Mouse (Mus musculus): ENCODE data around the gene Ccr8.

The Ccr8 gene

GRCm38 (mm10) chr9:120091696-120092238 is at the start of gene Ccr8:
TSS of gene Ccr8 (plus strand) at chr9:120092114.
- DNase-seq (ENCODE audit: low spot score): no peak

- DNase-seq (ENCODE audit: low spot score): no peak
These were observed 48.8 kb upstream of the Ccr8 start for GRCm38 (mm10) chr9:120043115-120043514.

GRCm38 (mm10) chr9:120048495-120048894 is 43.4 kb upstream of the Ccr8 start:
- no peak for DNase-seq (ENCODE audit: low spot score)

GRCm38 (mm10) chr9:120049407-120049806 is 42.5 kb upstream of the Ccr8 start:
- DNase-seq (ENCODE audit: low spot score): no peak

DNA sequence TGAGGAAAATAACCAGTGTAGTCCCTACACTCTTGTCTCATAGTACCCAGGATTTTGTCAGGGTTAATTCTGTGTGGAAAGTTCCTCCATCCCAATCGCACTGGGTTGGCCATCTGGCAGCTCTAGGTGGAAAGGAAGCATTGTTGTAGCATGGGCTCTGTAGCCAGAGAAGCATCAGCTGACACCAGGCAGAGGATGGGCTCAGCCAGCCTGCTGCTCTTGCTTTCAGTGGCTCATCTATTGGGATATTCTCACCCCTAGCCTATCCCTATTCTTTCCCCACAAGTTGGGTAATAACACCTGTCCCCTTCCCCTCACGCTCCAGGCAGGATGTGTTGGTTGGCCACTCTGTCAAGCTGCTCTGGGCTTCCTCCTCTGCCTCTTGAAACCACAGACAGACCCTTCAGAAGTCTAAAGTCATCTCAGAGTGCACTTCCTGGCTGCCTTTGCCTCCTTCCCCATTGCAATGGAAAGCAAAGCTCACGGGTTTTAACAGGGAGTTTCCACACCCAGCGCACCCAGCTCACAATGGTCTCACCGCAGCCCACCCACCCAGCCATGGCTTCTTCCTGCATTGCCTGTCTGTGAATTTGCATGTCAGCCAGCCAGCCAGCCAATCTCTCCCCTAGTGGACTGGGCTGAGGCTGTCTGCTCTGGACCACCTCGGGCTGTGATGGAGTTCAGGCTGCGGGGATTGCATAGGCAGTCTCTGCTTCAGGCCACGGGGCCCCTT is 37.2 kb upstream of the Ccr8 start:
- DNase-seq (ENCODE audit: low spot score): peak; percentile 12

DNA sequence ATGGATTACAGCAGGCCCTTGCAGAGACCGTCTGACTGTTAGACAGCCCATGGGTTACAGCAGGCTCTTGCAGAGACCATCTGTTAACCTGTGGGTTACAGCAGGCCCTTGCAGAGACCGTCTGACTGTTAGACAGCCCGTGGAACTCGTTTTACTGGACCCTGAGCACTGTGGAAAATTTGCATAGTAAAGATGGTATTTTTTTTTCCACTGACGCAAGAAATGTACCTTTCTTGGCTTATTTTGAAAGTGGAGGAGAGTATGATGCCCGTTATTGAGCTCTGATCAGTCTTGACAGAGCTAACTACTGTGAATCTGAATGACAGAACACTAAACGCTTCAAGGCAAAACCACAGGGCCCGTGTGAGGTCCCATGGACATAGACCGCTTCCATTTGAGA is 35.7 kb upstream of the Ccr8 start:
- DNase-seq (ENCODE audit: low spot score): no peak

DNA sequence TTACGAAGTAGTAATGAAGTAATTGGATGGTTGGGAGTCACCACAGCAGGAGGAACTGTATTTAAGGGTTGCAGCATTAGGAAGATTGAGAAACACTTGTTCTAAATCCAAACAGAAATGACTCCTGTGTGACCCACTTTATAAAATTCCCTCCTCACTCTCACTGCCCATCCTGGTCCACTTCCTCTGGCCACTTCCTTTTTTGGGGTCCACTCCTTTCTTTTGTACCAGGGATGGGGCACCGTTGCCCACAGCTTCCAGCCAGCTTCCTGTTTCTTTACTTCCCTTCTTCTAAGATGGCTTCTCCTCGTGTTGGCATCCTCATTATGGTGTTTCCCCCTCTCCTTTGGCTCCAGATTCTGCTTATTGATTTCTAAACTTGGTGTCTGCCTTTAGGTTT is 33.2 kb upstream of the Ccr8 start:
- no peak for DNase-seq (ENCODE audit: low spot score)

GRCm38 (mm10) chr9:120064317-120064716 is 27.6 kb upstream of the Ccr8 start:
- no peak for DNase-seq (ENCODE audit: low spot score)

DNA sequence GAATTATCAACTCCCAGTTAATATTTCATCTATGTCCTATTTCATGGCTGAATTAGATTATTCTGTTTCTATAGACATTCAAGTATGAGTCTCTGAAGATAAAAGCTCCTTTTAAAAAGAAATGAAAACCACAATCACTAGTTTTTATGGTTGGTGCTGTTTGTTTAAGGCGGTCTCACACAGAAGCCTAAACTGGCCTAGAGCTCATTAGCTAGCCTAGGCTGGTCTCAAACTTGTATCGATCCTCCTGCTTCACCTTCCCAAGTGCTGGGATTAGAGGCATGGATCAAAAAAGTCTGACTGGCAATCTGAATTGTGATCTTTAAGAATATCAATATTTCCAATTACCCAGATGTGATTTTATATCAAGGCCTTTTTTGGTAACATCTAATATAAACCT is 24.3 kb upstream of the Ccr8 start:
- DNase-seq (ENCODE audit: low spot score): no peak

DNA sequence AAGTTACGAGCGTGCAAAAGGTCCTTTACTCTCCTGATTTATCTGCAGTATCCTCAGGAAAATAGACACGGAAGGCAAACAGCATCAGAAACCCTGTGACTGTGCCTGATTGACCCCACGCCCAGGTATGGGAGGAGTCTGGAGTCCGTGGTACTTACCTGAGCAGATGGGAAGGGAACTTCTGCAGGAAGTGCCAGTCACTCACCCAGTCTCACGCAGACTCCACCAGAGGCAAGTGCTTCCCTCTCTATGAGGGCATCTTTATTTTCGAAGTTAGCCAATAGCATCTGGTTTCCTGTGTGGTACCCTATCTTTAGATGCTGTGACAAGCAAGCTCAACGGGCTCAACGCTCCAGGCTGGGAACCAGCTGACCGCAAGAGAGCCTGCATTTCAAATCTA is 23.9 kb upstream of the Ccr8 start:
- DNase-seq (ENCODE audit: low spot score): no peak

DNA sequence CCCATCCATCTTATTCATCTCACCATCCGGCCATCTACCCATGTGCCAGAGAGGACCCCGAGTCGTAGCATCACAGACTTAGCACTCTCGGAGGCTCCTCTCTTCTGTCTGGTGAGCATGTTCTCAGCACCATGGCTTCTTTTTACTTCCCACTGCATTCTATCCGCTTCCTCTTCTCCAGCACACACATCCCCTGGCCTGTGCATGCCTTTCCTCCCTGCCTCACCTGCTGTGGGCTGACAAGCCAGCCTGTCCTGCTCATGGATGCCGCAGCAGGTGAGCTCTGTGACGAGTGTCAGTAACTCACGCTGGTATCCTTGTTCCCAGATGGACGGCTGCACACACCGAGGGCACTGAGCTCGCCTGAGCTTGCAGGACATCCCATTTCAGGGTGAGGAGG is 22.1 kb upstream of the Ccr8 start, which contains the start of gene Cx3cr1:
Gene Cx3cr1, minus strand, starts transcription at position 101 of the 400 bp plus-strand sequence.
- no peak for DNase-seq (ENCODE audit: low spot score)

- DNase-seq (ENCODE audit: low spot score): no peak
These were observed 20.7 kb upstream of the Ccr8 start for GRCm38 (mm10) chr9:120071251-120071650.

DNA sequence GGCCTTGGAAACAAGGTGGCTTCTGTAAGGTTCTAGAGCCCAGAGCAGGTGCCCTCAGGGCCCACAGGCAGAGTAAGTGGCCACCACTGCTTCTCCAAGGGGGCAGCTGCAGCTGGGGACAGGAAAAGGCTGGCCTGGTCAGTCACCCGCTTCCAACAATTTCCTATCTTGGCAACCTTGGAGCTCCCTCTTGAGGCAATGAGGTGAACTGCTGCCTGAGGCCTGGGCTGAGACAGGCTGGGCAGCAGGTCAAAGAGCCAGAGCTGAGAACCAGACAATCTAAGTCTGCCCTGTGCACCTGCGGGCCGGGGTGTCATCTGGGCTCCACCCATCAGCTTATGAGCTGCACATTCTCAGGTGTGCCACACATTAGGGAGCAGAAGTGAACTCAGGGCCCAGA is 18.7 kb upstream of the Ccr8 start:
- DNase-seq (ENCODE audit: low spot score): peak; percentile 45

GRCm38 (mm10) chr9:120074516-120074915 is 17.4 kb upstream of the Ccr8 start:
- DNase-seq (ENCODE audit: low spot score): no peak

GRCm38 (mm10) chr9:120078241-120078640 is 13.7 kb upstream of the Ccr8 start:
- DNase-seq (ENCODE audit: low spot score): no peak

DNA sequence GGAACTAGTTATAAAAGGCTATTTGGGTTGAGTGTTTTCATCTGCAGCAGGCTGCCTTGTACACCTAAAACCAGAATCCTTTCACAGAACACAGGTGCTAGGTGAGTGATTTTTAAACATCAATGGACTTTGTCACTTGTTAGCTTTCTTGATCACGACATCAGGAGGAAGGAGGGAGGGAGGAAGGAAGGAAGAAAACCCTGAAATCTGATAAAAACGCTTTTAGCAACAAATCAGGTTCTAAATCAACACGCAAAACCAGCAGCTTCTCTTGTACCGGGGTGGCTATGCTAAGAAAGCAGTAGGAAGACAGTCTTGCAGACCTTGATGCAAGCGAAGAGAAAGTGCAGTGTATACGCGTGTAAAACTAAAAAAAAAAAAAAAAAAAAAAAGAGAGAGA is 12.0 kb upstream of the Ccr8 start:
- no peak for DNase-seq (ENCODE audit: low spot score)

DNA sequence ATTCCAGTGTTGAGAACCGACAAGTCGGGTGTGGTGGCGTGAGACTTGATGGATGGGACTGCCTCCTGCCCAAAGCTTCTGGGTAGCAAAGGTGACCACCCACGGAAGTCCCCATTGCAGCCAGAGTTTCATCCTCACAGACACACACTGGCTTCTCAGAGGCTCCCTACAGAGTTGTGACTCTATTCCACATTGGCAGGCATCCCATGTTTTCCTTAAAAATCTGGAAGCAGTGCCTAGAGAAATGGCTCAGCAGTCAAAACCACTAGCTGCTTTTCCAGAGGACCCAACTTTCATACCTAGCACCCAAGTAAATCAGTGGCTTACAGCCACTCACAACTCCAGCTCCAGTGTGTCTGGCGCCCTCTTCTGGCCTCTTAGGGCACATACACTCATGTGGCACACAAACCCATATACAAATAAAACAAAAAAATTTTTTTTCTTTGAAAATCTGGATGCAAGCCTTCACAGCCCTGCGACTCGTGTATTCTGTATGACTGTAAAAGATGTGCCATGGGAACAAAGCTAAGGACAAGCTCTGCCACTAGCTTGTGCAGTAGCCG is 11.3 kb upstream of the Ccr8 start:
- DNase-seq (ENCODE audit: low spot score): no peak

DNA sequence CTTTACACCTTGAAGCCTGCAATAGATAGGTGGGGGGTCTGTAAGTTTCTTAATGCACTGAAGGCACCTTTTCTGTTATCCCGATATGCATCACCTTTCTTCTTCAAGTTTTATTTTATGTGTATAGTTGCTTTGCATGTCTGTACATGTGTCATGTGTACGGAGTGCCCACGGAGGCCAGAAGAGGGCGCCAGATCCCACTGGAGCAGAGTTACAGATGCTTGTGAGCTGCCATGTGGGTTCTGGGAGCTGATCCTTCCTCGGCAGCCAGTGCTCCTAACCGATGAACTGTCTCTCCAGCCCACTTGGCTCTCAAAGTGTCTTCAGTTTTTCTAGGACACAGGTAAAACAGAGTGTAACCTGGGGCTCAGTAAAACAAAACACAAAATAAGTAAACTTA is 10.7 kb upstream of the Ccr8 start:
- no peak for DNase-seq (ENCODE audit: low spot score)

- DNase-seq (ENCODE audit: low spot score): no peak
These were observed 9.9 kb upstream of the Ccr8 start for GRCm38 (mm10) chr9:120081967-120082366.

GRCm38 (mm10) chr9:120082691-120083090 is 9.2 kb upstream of the Ccr8 start:
- no peak for DNase-seq (ENCODE audit: low spot score)

- DNase-seq (ENCODE audit: low spot score): no peak
These were observed 8.6 kb upstream of the Ccr8 start for GRCm38 (mm10) chr9:120083158-120083894.

DNA sequence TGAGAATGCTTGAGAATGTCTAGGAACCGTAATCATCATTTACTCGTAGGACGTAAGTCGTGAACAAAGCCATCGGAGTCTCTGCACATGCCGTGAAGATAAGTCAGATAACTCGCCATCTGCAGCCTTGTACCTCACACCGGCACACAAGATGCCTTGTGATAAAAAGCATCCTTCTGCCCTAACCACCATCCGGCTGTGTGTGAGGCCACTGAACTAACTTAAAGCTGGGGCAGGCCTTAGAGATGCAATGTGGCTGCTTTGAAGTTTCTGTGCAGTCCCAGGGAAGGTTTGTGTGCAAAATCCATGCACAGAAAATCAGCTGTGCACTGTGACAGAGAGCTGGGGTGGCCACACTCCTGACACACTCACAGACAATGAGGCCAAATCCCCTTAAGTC is 7.5 kb upstream of the Ccr8 start:
- no peak for DNase-seq (ENCODE audit: low spot score)

GRCm38 (mm10) chr9:120089125-120089524 is 2.8 kb upstream of the Ccr8 start:
- DNase-seq (ENCODE audit: low spot score): no peak
